In the genomic region with DNA sequence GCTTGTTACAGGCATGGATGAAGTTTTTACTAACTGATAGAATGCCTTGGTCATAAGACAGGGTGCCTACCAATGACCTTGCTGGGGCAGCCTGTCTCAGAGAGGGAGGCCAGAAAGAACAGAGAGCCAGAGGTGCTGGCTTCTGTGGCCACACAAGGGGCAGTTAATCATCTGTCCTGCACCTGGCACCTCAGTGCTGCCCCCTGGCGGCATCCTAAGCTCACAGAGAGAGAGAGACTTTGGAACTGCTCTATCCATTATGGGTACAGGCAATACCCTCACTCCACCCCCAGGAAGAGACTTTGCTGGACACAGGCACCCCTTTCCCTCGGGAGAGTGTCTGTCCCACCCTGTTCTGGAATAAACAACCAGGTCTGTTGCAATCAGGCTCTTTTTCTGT, we compare ENCODE assay signal across 9 mouse cellular contexts. TPM values are rescaled to one million over a fixed set of nuclear protein-coding genes. Genes with fewer than 3 reads are reported as not detected.
DNase-seq lines count a peak whose midpoint lies in the region; ATAC-seq and TF ChIP-seq lines count a peak whose summit lies in the region.
"Had no signal": no experiment of that assay in that cellular context is flagged by ENCODE, and none has a peak within 500 bp of the region (broad histone marks: within the 10 kb centered on the region; RNA-seq: fewer than 3 reads in every experiment).

No protein-coding gene starts in this region.

- H3K27me3 ChIP-seq in midbrain, embryonic 11.5 days (ENCODE audit: control insufficient read depth, insufficient read depth, low read length) = no peaks in the 10 kb centered on the region
- H3K27me3 ChIP-seq in midbrain, embryonic 15.5 days (replicated peaks) = no peaks in the 10 kb centered on the region
- H3K27me3 ChIP-seq in Patski = no peaks in the 10 kb centered on the region
- no peaks in the 10 kb centered on the region for H3K27me3 ChIP-seq in liver, embryonic 16.5 days (ENCODE audit: control insufficient read depth, insufficient read depth, low read depth, low read length)
- H3K27me3 ChIP-seq in forebrain, embryonic 14.5 days (replicated peaks; ENCODE audit: control insufficient read depth, insufficient read depth, low read length) = no peaks in the 10 kb centered on the region
- H3K27me3 ChIP-seq: midbrain, embryonic 12.5 days had no signal

- in situ Hi-C loops in Patski (cut with MboI; ENCODE audit: low pct_unique_long_range_greater_than_20kb) = no loop called here

- DNase-seq in midbrain, embryonic 11.5 days (ENCODE audit: low spot score, missing footprints) = peak; percentile 86
- no peak for DNase-seq in Patski (ENCODE audit: low read depth, low spot score)
- DNase-seq in cerebellum, postnatal 14 days = peak; percentile 15 to 48
- peak; percentile 71 for DNase-seq in spleen, adult 12 weeks (ENCODE audit: low spot score)
- DNase-seq in forebrain, embryonic 14.5 days (ENCODE audit: low spot score) = no peak

- H3K9me3 ChIP-seq in midbrain, embryonic 11.5 days (ENCODE audit: control insufficient read depth, low read length) = no peaks in the 10 kb centered on the region
- no peaks in the 10 kb centered on the region for H3K9me3 ChIP-seq in midbrain, embryonic 15.5 days
- H3K9me3 ChIP-seq in liver, embryonic 16.5 days (replicated peaks; ENCODE audit: control insufficient read depth, low read length) = no peaks in the 10 kb centered on the region
- H3K9me3 ChIP-seq in forebrain, embryonic 14.5 days (replicated peaks; ENCODE audit: control insufficient read depth, low read length) = no peaks in the 10 kb centered on the region
- H3K9me3 ChIP-seq: midbrain, embryonic 12.5 days had no signal

- ATAC-seq in midbrain, embryonic 11.5 days (ENCODE audit: low FRiP score) = no peak
- ATAC-seq in midbrain, embryonic 15.5 days (replicated peaks) = no peak
- no peak for ATAC-seq in Patski
- peak; percentile 67 to 73 for ATAC-seq in hematopoietic stem cell, adult 5-6 weeks (replicated peaks in 1 of 2; ENCODE audit: insufficient read depth in 1 of 2, low FRiP score in 2 of 2, low TSS enrichment in 1 of 2, low read depth in 1 of 2, poor library complexity in 2 of 2, severe bottlenecking in 2 of 2)
- peak; percentile 76 for ATAC-seq in liver, embryonic 16.5 days (ENCODE audit: low read depth)
- ATAC-seq in forebrain, embryonic 14.5 days = no peak

- no peaks in the 10 kb centered on the region for H3K4me1 ChIP-seq in midbrain, embryonic 11.5 days (ENCODE audit: control insufficient read depth, insufficient read depth, low read length)
- peaks cover 2% of the 10 kb centered on the region; the same call in 1 of the 2 replicates for H3K4me1 ChIP-seq in midbrain, embryonic 15.5 days
- peaks cover 37% of the 10 kb centered on the region for H3K4me1 ChIP-seq in liver, embryonic 16.5 days (ENCODE audit: control insufficient read depth, low read depth, low read length)
- H3K4me1 ChIP-seq in forebrain, embryonic 14.5 days (ENCODE audit: control insufficient read depth, insufficient read depth, low read length) = no peaks in the 10 kb centered on the region
- H3K4me1 ChIP-seq: midbrain, embryonic 12.5 days had no signal

- H3K4me3 ChIP-seq in midbrain, embryonic 11.5 days (ENCODE audit: low read depth, low read length) = no peak overlapping the region
- H3K4me3 ChIP-seq in midbrain, embryonic 15.5 days = no peak overlapping the region
- H3K4me3 ChIP-seq in liver, embryonic 16.5 days (ENCODE audit: low read depth, low read length) = peak overlapping the region; percentile 9; the same call in 1 of the 2 replicates
- H3K4me3 ChIP-seq in forebrain, embryonic 14.5 days (ENCODE audit: low read depth, low read length) = no peak overlapping the region
- H3K4me3 ChIP-seq: midbrain, embryonic 12.5 days had no signal

- H3K9ac ChIP-seq in midbrain, embryonic 11.5 days (ENCODE audit: low read length) = no peak overlapping the region
- no peak overlapping the region for H3K9ac ChIP-seq in midbrain, embryonic 15.5 days
- peak overlapping the region; percentile 15 for H3K9ac ChIP-seq in liver, embryonic 16.5 days (ENCODE audit: low read depth, low read length)
- no peak overlapping the region for H3K9ac ChIP-seq in forebrain, embryonic 14.5 days (ENCODE audit: low read length)
- H3K9ac ChIP-seq: midbrain, embryonic 12.5 days had no signal

- peak; percentile 42 for TF ChIP-seq CTCF in Patski (IDR thresholded peaks at IDR 0.05)

- 28% methylated on average over 2 of the region's 2 CpGs for WGBS in midbrain, embryonic 11.5 days
- WGBS in midbrain, embryonic 15.5 days = 18% methylated on average over 2 of the region's 2 CpGs
- whole genome bisulfite sequencing in liver, embryonic 16.5 days (ENCODE audit: insufficient replicate concordance) = 8% methylated on average over 2 of the region's 2 CpGs
- WGBS in forebrain, embryonic 14.5 days = 20% methylated on average over 2 of the region's 2 CpGs

- H3K36me3 ChIP-seq in midbrain, embryonic 11.5 days (ENCODE audit: control insufficient read depth, insufficient read depth, low read length) = no peaks in the 10 kb centered on the region
- H3K36me3 ChIP-seq in midbrain, embryonic 15.5 days (replicated peaks) = no peaks in the 10 kb centered on the region
- H3K36me3 ChIP-seq in liver, embryonic 16.5 days (ENCODE audit: control insufficient read depth, insufficient read depth) = peaks cover 43% of the 10 kb centered on the region
- no peaks in the 10 kb centered on the region for H3K36me3 ChIP-seq in forebrain, embryonic 14.5 days (ENCODE audit: control insufficient read depth, insufficient read depth, low read length)
- H3K36me3 ChIP-seq: midbrain, embryonic 12.5 days had no signal

- CTCF ChIA-PET in Patski (lab: Charles Lee) = interaction anchor here (1.5 kb wide), 1 partner anchor 122 kb away, joined by 6 read pairs; no protein-coding TSS in a partner anchor

- H3K4me2 ChIP-seq in midbrain, embryonic 11.5 days = no peak overlapping the region
- no peak overlapping the region for H3K4me2 ChIP-seq in midbrain, embryonic 15.5 days
- H3K4me2 ChIP-seq in liver, embryonic 16.5 days (ENCODE audit: low read depth, low read length) = peak overlapping the region; percentile 18
- no peak overlapping the region for H3K4me2 ChIP-seq in forebrain, embryonic 14.5 days (ENCODE audit: low read length)
- H3K4me2 ChIP-seq: midbrain, embryonic 12.5 days had no signal

- H3K27ac ChIP-seq in midbrain, embryonic 11.5 days (ENCODE audit: low read depth, low read length) = no peak overlapping the region
- no peak overlapping the region for H3K27ac ChIP-seq in midbrain, embryonic 15.5 days
- peak overlapping the region; percentile 76 for H3K27ac ChIP-seq in liver, embryonic 16.5 days (ENCODE audit: low read length)
- no peak overlapping the region for H3K27ac ChIP-seq in forebrain, embryonic 14.5 days (ENCODE audit: low read depth, low read length)
- H3K27ac ChIP-seq: midbrain, embryonic 12.5 days had no signal

- POLR2A ChIA-PET in Patski (lab: Charles Lee) = no interaction called here

RNA-seq across cellular contexts. Expression of a gene that starts 9.7 kb away (rescaled TPM):
- 0.90 and 0.94 TPM in 2 replicates for polyA plus RNA-seq in midbrain, embryonic 11.5 days (2014; fragmentation: Nextera tagmentation; extraction: Ambion mirVana)
- polyA plus RNA-seq in midbrain, embryonic 15.5 days (2015; fragmentation: Nextera tagmentation; extraction: Ambion mirVana) = 0.14 and 0.24 TPM in 2 replicates
- polyA plus RNA-seq in Patski (2021) = not detected
- total RNA-seq in hematopoietic stem cell, adult 5-6 weeks (2017) = 28.5 and 34.5 TPM in 2 replicates
- 28.1 and 28.3 TPM in 2 replicates for polyA plus RNA-seq in liver, embryonic 16.5 days (2015; fragmentation: Nextera tagmentation; extraction: Ambion mirVana)
- polyA plus RNA-seq in forebrain, embryonic 14.5 days (2014; fragmentation: Nextera tagmentation; extraction: Ambion mirVana) = 0.14 TPM in 1 of 2 replicates, not detected in the other

RNA-seq across cellular contexts. Expression of a gene that starts 12.5 kb away (rescaled TPM):
- 0.12 and 0.21 TPM in 2 replicates for polyA plus RNA-seq in midbrain, embryonic 11.5 days (2014; fragmentation: Nextera tagmentation; extraction: Ambion mirVana)
- polyA plus RNA-seq in midbrain, embryonic 15.5 days (2015; fragmentation: Nextera tagmentation; extraction: Ambion mirVana) = 0.66 and 1.3 TPM in 2 replicates
- polyA plus RNA-seq in Patski (2021) = 0.24 TPM
- 0.31 TPM in 1 of 2 replicates, not detected in the other for total RNA-seq in hematopoietic stem cell, adult 5-6 weeks (2017)
- polyA plus RNA-seq in liver, embryonic 16.5 days (2015; fragmentation: Nextera tagmentation; extraction: Ambion mirVana) = not detected in 2 replicates
- 1.1 and 1.5 TPM in 2 replicates for polyA plus RNA-seq in forebrain, embryonic 14.5 days (2014; fragmentation: Nextera tagmentation; extraction: Ambion mirVana)

RNA-seq across cellular contexts. Expression of a gene that starts 19.8 kb away (rescaled TPM):
- polyA plus RNA-seq in midbrain, embryonic 11.5 days (2014; fragmentation: Nextera tagmentation; extraction: Ambion mirVana) = 149 and 154 TPM in 2 replicates
- 74.2 and 79.3 TPM in 2 replicates for polyA plus RNA-seq in midbrain, embryonic 15.5 days (2015; fragmentation: Nextera tagmentation; extraction: Ambion mirVana)
- 67.7 TPM for polyA plus RNA-seq in Patski (2021)
- 48.6 and 59.2 TPM in 2 replicates for total RNA-seq in hematopoietic stem cell, adult 5-6 weeks (2017)
- 46.1 and 47.3 TPM in 2 replicates for polyA plus RNA-seq in liver, embryonic 16.5 days (2015; fragmentation: Nextera tagmentation; extraction: Ambion mirVana)
- polyA plus RNA-seq in forebrain, embryonic 14.5 days (2014; fragmentation: Nextera tagmentation; extraction: Ambion mirVana) = 65.3 and 76.5 TPM in 2 replicates

RNA-seq across cellular contexts. Expression of a gene that starts 20.4 kb away (rescaled TPM):
- 1.1 and 1.2 TPM in 2 replicates for polyA plus RNA-seq in midbrain, embryonic 11.5 days (2014; fragmentation: Nextera tagmentation; extraction: Ambion mirVana)
- 1.5 and 1.8 TPM in 2 replicates for polyA plus RNA-seq in midbrain, embryonic 15.5 days (2015; fragmentation: Nextera tagmentation; extraction: Ambion mirVana)
- polyA plus RNA-seq in Patski (2021) = 1.1 TPM
- 1.8 and 3.9 TPM in 2 replicates for total RNA-seq in hematopoietic stem cell, adult 5-6 weeks (2017)
- polyA plus RNA-seq in liver, embryonic 16.5 days (2015; fragmentation: Nextera tagmentation; extraction: Ambion mirVana) = 0.59 and 0.98 TPM in 2 replicates
- polyA plus RNA-seq in forebrain, embryonic 14.5 days (2014; fragmentation: Nextera tagmentation; extraction: Ambion mirVana) = 0.86 and 1.2 TPM in 2 replicates

RNA-seq across cellular contexts. Expression of a gene that starts 27.8 kb away (rescaled TPM):
- 1.6 and 2.4 TPM in 2 replicates for polyA plus RNA-seq in midbrain, embryonic 11.5 days (2014; fragmentation: Nextera tagmentation; extraction: Ambion mirVana)
- polyA plus RNA-seq in midbrain, embryonic 15.5 days (2015; fragmentation: Nextera tagmentation; extraction: Ambion mirVana) = 14.8 and 15.4 TPM in 2 replicates
- 0.68 TPM for polyA plus RNA-seq in Patski (2021)
- total RNA-seq in hematopoietic stem cell, adult 5-6 weeks (2017) = not detected in 2 replicates
- polyA plus RNA-seq in liver, embryonic 16.5 days (2015; fragmentation: Nextera tagmentation; extraction: Ambion mirVana) = 3.3 and 4.8 TPM in 2 replicates
- 5.0 and 9.4 TPM in 2 replicates for polyA plus RNA-seq in forebrain, embryonic 14.5 days (2014; fragmentation: Nextera tagmentation; extraction: Ambion mirVana)

Comparison
In these comparisons a context has a peak if more than half of its experiments do, and no peak if none do; other contexts are left out.
1. ATAC-seq: peak in hematopoietic stem cell, adult 5-6 weeks (2 of 2) and liver, embryonic 16.5 days (single experiment); none in midbrain, embryonic 11.5 days (single experiment), midbrain, embryonic 15.5 days (single experiment), Patski (single experiment) and forebrain, embryonic 14.5 days (single experiment).
2. DNase-seq: peak in midbrain, embryonic 11.5 days (single experiment), cerebellum, postnatal 14 days (2 of 2) and spleen, adult 12 weeks (single experiment); none in Patski (single experiment) and forebrain, embryonic 14.5 days (single experiment).
3. RNA of a gene that starts 9.7 kb away (polyA plus RNA-seq): 28.1 to 28.3 TPM in liver, embryonic 16.5 days; 0.90 to 0.94 TPM in midbrain, embryonic 11.5 days, 0.14 to 0.24 TPM in midbrain, embryonic 15.5 days, 0.14 TPM in forebrain, embryonic 14.5 days and not detected in Patski (single experiment); every median in the first group is over 10 times any median in the second.